Mouse (Mus musculus): ENCODE measurements around the gene Ell.

Gene Ell

GRCm38 (mm10) chr8:70615281-70615680 is 76.0 kb downstream of the Ell start:
- no peak for DNase-seq (ENCODE audit: low spot score)

- DNase-seq (ENCODE audit: low spot score) = no peak
Observed at GRCm38 (mm10) chr8:70615894-70616293, 76.6 kb downstream of the Ell start, which contains the start of gene Lrrc25. TSS of gene Lrrc25 (plus strand) at chr8:70616155.

GRCm38 (mm10) chr8:70616645-70617044 is 77.4 kb downstream of the Ell start:
- DNase-seq (ENCODE audit: low spot score) = no peak

- no peak for DNase-seq (ENCODE audit: low spot score)
Observed at GRCm38 (mm10) chr8:70617985-70618384, 78.7 kb downstream of the Ell start.

GRCm38 (mm10) chr8:70618888-70619334 is 79.7 kb downstream of the Ell start:
- peak; percentile 45 for DNase-seq (ENCODE audit: low spot score)

GRCm38 (mm10) chr8:70622220-70622619 is 83.0 kb downstream of the Ell start:
- DNase-seq (ENCODE audit: low spot score) = no peak

GRCm38 (mm10) chr8:70625104-70625503 is 85.8 kb downstream of the Ell start:
- DNase-seq (ENCODE audit: low spot score) = peak; percentile 56

GRCm38 (mm10) chr8:70627041-70627440 is 87.8 kb downstream of the Ell start:
- DNase-seq (ENCODE audit: low spot score) = no peak

GRCm38 (mm10) chr8:70628986-70629490 is 89.8 kb downstream of the Ell start:
- no peak for DNase-seq (ENCODE audit: low spot score)

GRCm38 (mm10) chr8:70629574-70630531 is 90.6 kb downstream of the Ell start:
- DNase-seq (ENCODE audit: low spot score) = peak; percentile 93

GRCm38 (mm10) chr8:70630532-70631381 is 91.5 kb downstream of the Ell start:
- no peak for DNase-seq (ENCODE audit: low spot score)

- DNase-seq (ENCODE audit: low spot score) = no peak
Observed at GRCm38 (mm10) chr8:70631436-70631835, 92.2 kb downstream of the Ell start.

- no peak for DNase-seq (ENCODE audit: low spot score)
Observed at GRCm38 (mm10) chr8:70632346-70632892, 93.2 kb downstream of the Ell start, which contains the start of gene Gdf15. TSS of gene Gdf15 (minus strand) at chr8:70632456.

- no peak for DNase-seq (ENCODE audit: low spot score)
Observed at GRCm38 (mm10) chr8:70634066-70634465, 94.8 kb downstream of the Ell start.

GRCm38 (mm10) chr8:70635527-70635926 is 96.3 kb downstream of the Ell start:
- no peak for DNase-seq (ENCODE audit: low spot score)

GRCm38 (mm10) chr8:70636838-70637237 is 97.6 kb downstream of the Ell start:
- DNase-seq (ENCODE audit: low spot score) = no peak

- no peak for DNase-seq (ENCODE audit: low spot score)
Observed at GRCm38 (mm10) chr8:70638752-70639151, 99.5 kb downstream of the Ell start.

Measured in T-cell, adult 2 months (primary cell).